Mouse (Mus musculus): ENCODE results near the gene Lmna.

- TF ChIP-seq POLR2A (IDR thresholded peaks at IDR 0.05; ENCODE audit: low read depth, low read length) (no peak), CTCF (IDR thresholded peaks at IDR 0.05; ENCODE audit: extremely low read depth, insufficient read depth, insufficient read length, insufficient replicate concordance) (no peak)
Observed at GRCm38 (mm10) chr3:88511559-88511958, 1.8 kb upstream of the Lmna start.
